Mouse (Mus musculus): Measurements from ENCODE around the gene Abcg2.

DNA sequence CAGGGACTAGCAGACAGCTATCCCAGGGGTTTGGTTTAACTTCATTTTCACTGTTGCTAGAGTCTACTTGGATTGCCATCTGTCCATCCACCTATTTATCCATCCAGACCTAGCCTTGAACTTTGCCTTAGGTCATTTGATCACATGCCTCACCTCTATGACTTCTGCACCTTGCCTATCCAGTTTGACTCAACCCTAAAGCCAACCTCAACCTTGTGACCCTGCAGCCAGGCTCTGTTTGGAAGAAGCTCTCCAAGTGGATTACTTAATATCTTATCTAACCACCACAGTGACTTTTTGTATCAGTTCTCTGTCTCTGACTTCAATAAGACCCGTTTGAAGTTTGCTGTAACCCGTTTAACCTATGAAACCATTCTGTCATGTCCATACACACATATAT is 149.5 kb downstream of the Abcg2 start:
- TF ChIP-seq CTCF (IDR thresholded peaks at IDR 0.05; ENCODE audit: low read depth, low read length), result no peak
- no peak for TF ChIP-seq POLR2A (IDR thresholded peaks at IDR 0.05; ENCODE audit: insufficient read depth, low read length)
- no peak for TF ChIP-seq EP300 (IDR thresholded peaks at IDR 0.05; ENCODE audit: insufficient read depth, low read depth, low read length)
